Mouse (Mus musculus): ENCODE measurements around the gene Prdm2. TPM values are rescaled to one million over a fixed set of nuclear protein-coding genes. Genes with fewer than 3 reads are reported as not detected.

The Prdm2 gene
- polyA plus RNA-seq, 1 experiment from 2014 or later: 22.0 TPM

- DNase-seq: no peak
- no peak overlapping the region for H3K4me2 ChIP-seq (ENCODE audit: low read length)
- no peak overlapping the region for H3K4me3 ChIP-seq (replicated peaks; ENCODE audit: low read depth, low read length)
- H3K9ac ChIP-seq (replicated peaks; ENCODE audit: low read length): no peak overlapping the region
- H3K9me3 ChIP-seq (ENCODE audit: control insufficient read depth, low read length): no peaks in the 10 kb centered on the region
- WGBS: 80% methylated on average over 5 of the region's 5 CpGs
- no peaks in the 10 kb centered on the region for H3K27me3 ChIP-seq (ENCODE audit: control insufficient read depth, insufficient read depth, low read length)
- peaks cover 22% of the 10 kb centered on the region for H3K36me3 ChIP-seq (ENCODE audit: control insufficient read depth, insufficient read depth, low read length)
- no peaks in the 10 kb centered on the region for H3K4me1 ChIP-seq (ENCODE audit: control insufficient read depth, insufficient read depth, low read length)
- ATAC-seq (ENCODE audit: low FRiP score, low TSS enrichment): no peak
- no peak overlapping the region for H3K27ac ChIP-seq (replicated peaks; ENCODE audit: low read depth, low read length)
These were observed 108.1 kb downstream of the Prdm2 start for GRCm38 (mm10) chr4:143104739-143105138.

- DNase-seq (no peak), ATAC-seq (ENCODE audit: low FRiP score, low TSS enrichment) (no peak; the same call in 1 of the 2 replicates)
- H3K4me3 ChIP-seq (replicated peaks; ENCODE audit: low read depth, low read length): no peak overlapping the region
- H3K27me3 ChIP-seq (ENCODE audit: control insufficient read depth, insufficient read depth, low read length): no peaks in the 10 kb centered on the region
- no peaks in the 10 kb centered on the region for H3K4me1 ChIP-seq (ENCODE audit: control insufficient read depth, insufficient read depth, low read length)
- no peak overlapping the region for H3K27ac ChIP-seq (replicated peaks; ENCODE audit: low read depth, low read length)
- no peak overlapping the region for H3K4me2 ChIP-seq (ENCODE audit: low read length)
- 85% methylated on average over 2 of the region's 2 CpGs for WGBS
- H3K36me3 ChIP-seq (ENCODE audit: control insufficient read depth, insufficient read depth, low read length): peaks cover 13% of the 10 kb centered on the region
- no peak overlapping the region for H3K9ac ChIP-seq (replicated peaks; ENCODE audit: low read length)
- no peaks in the 10 kb centered on the region for H3K9me3 ChIP-seq (ENCODE audit: control insufficient read depth, low read length)
These were observed 109.0 kb downstream of the Prdm2 start for GRCm38 (mm10) chr4:143103811-143104210.

GRCm38 (mm10) chr4:143100157-143100556 lies 112.6 kb downstream of the Prdm2 start:
- Histone ChIP-seq H3K9ac (replicated peaks; ENCODE audit: low read length) (no peak overlapping the region), H3K9me3 (ENCODE audit: control insufficient read depth, low read length) (no peaks in the 10 kb centered on the region), H3K4me1 (ENCODE audit: control insufficient read depth, insufficient read depth, low read length) (no peaks in the 10 kb centered on the region), H3K27ac (replicated peaks; ENCODE audit: low read depth, low read length) (no peak overlapping the region), H3K36me3 (ENCODE audit: control insufficient read depth, insufficient read depth, low read length) (no peaks in the 10 kb centered on the region), H3K4me3 (replicated peaks; ENCODE audit: low read depth, low read length) (no peak overlapping the region), H3K4me2 (ENCODE audit: low read length) (no peak overlapping the region), H3K27me3 (ENCODE audit: control insufficient read depth, insufficient read depth, low read length) (no peaks in the 10 kb centered on the region)
- DNase-seq (no peak), ATAC-seq (ENCODE audit: low FRiP score, low TSS enrichment) (no peak)
- WGBS: 69% methylated on average over 6 of the region's 6 CpGs

- H3K4me3 ChIP-seq (replicated peaks; ENCODE audit: low read depth, low read length): no peak overlapping the region
- H3K9ac ChIP-seq (replicated peaks; ENCODE audit: low read length): no peak overlapping the region
- no peaks in the 10 kb centered on the region for H3K27me3 ChIP-seq (ENCODE audit: control insufficient read depth, insufficient read depth, low read length)
- H3K36me3 ChIP-seq (ENCODE audit: control insufficient read depth, insufficient read depth, low read length): no peaks in the 10 kb centered on the region
- H3K4me2 ChIP-seq (ENCODE audit: low read length): no peak overlapping the region
- WGBS: 59% methylated on average over 11 of the region's 11 CpGs
- ATAC-seq (ENCODE audit: low FRiP score, low TSS enrichment) (no peak), DNase-seq (no peak)
- H3K9me3 ChIP-seq (ENCODE audit: control insufficient read depth, low read length): no peaks in the 10 kb centered on the region
- no peak overlapping the region for H3K27ac ChIP-seq (replicated peaks; ENCODE audit: low read depth, low read length)
- H3K4me1 ChIP-seq (ENCODE audit: control insufficient read depth, insufficient read depth, low read length): no peaks in the 10 kb centered on the region
These were observed 113.3 kb downstream of the Prdm2 start for GRCm38 (mm10) chr4:143099288-143100039.

- DNase-seq (no peak), ATAC-seq (ENCODE audit: low FRiP score, low TSS enrichment) (no peak)
- Histone ChIP-seq H3K4me2 (ENCODE audit: low read length) (no peak overlapping the region), H3K27me3 (ENCODE audit: control insufficient read depth, insufficient read depth, low read length) (no peaks in the 10 kb centered on the region), H3K9ac (replicated peaks; ENCODE audit: low read length) (no peak overlapping the region), H3K36me3 (ENCODE audit: control insufficient read depth, insufficient read depth, low read length) (no peaks in the 10 kb centered on the region), H3K27ac (replicated peaks; ENCODE audit: low read depth, low read length) (no peak overlapping the region), H3K4me3 (replicated peaks; ENCODE audit: low read depth, low read length) (no peak overlapping the region), H3K4me1 (ENCODE audit: control insufficient read depth, insufficient read depth, low read length) (no peaks in the 10 kb centered on the region), H3K9me3 (ENCODE audit: control insufficient read depth, low read length) (no peaks in the 10 kb centered on the region)
- 43% methylated on average over 12 of the region's 12 CpGs for WGBS
These were observed 120.6 kb downstream of the Prdm2 start for GRCm38 (mm10) chr4:143092082-143092701.

GRCm38 (mm10) chr4:143090551-143090950 lies 122.2 kb downstream of the Prdm2 start:
- Histone ChIP-seq H3K9ac (replicated peaks; ENCODE audit: low read length) (no peak overlapping the region), H3K4me1 (ENCODE audit: control insufficient read depth, insufficient read depth, low read length) (no peaks in the 10 kb centered on the region), H3K9me3 (ENCODE audit: control insufficient read depth, low read length) (no peaks in the 10 kb centered on the region), H3K27me3 (ENCODE audit: control insufficient read depth, insufficient read depth, low read length) (no peaks in the 10 kb centered on the region), H3K4me3 (replicated peaks; ENCODE audit: low read depth, low read length) (no peak overlapping the region), H3K4me2 (ENCODE audit: low read length) (no peak overlapping the region), H3K36me3 (ENCODE audit: control insufficient read depth, insufficient read depth, low read length) (no peaks in the 10 kb centered on the region), H3K27ac (replicated peaks; ENCODE audit: low read depth, low read length) (no peak overlapping the region)
- DNase-seq (no peak), ATAC-seq (ENCODE audit: low FRiP score, low TSS enrichment) (no peak)
- WGBS: 97% methylated on average over 3 of the region's 3 CpGs

GRCm38 (mm10) chr4:143074071-143074765 lies 138.6 kb downstream of the Prdm2 start:
- ATAC-seq (ENCODE audit: low FRiP score, low TSS enrichment): no peak
- Histone ChIP-seq H3K4me3 (replicated peaks; ENCODE audit: low read depth, low read length) (peak overlapping the region; percentile 28), H3K9ac (replicated peaks; ENCODE audit: low read length) (peak overlapping the region; percentile 56), H3K27ac (replicated peaks; ENCODE audit: low read depth, low read length) (no peak overlapping the region; the same call in 1 of the 2 replicates), H3K9me3 (ENCODE audit: control insufficient read depth, low read length) (no peaks in the 10 kb centered on the region), H3K4me2 (ENCODE audit: low read length) (peak overlapping the region; percentile 55), H3K27me3 (ENCODE audit: control insufficient read depth, insufficient read depth, low read length) (no peaks in the 10 kb centered on the region), H3K4me1 (ENCODE audit: control insufficient read depth, insufficient read depth, low read length) (no peaks in the 10 kb centered on the region), H3K36me3 (ENCODE audit: control insufficient read depth, insufficient read depth, low read length) (no peaks in the 10 kb centered on the region)
- peak; percentile 57 for DNase-seq
- WGBS: 4% methylated on average over 20 of the region's 20 CpGs

GRCm38 (mm10) chr4:143071791-143072190 lies 141.0 kb downstream of the Prdm2 start:
- no peak overlapping the region for H3K4me3 ChIP-seq (replicated peaks; ENCODE audit: low read depth, low read length)
- H3K9me3 ChIP-seq (ENCODE audit: control insufficient read depth, low read length): no peaks in the 10 kb centered on the region
- H3K9ac ChIP-seq (replicated peaks; ENCODE audit: low read length): no peak overlapping the region
- no peaks in the 10 kb centered on the region for H3K4me1 ChIP-seq (ENCODE audit: control insufficient read depth, insufficient read depth, low read length)
- no peak overlapping the region for H3K27ac ChIP-seq (replicated peaks; ENCODE audit: low read depth, low read length)
- no peak overlapping the region for H3K4me2 ChIP-seq (ENCODE audit: low read length)
- H3K27me3 ChIP-seq (ENCODE audit: control insufficient read depth, insufficient read depth, low read length): no peaks in the 10 kb centered on the region
- DNase-seq (peak; percentile 55), ATAC-seq (ENCODE audit: low FRiP score, low TSS enrichment) (no peak)
- H3K36me3 ChIP-seq (ENCODE audit: control insufficient read depth, insufficient read depth, low read length): no peaks in the 10 kb centered on the region
- WGBS: 44% methylated on average over 8 of the region's 8 CpGs

Measured in midbrain, embryonic 14.5 days (tissue).